Mouse (Mus musculus) ES-E14 (cell line): Measurements from ENCODE around the gene Med13l. TPM values are rescaled to one million over a fixed set of nuclear protein-coding genes. Genes with fewer than 3 reads are reported as not detected.

Experiments
- DNase-seq: peaks from one replicate; pipeline ENCODE4 v3.0.0-alpha.2; 2013; ENCODE audit warnings: low read depth, low spot score
- H3K27ac ChIP-seq: 2 replicates; pipeline ENCODE4 v1.5.1; 2012; ENCODE audit warnings: low read depth, mild to moderate bottlenecking, low read length, moderate library complexity, mixed read lengths; ENCODE audit not compliant: poor library complexity, insufficient read depth, severe bottlenecking
- H3K36me3 ChIP-seq: 2 replicates; pipeline ENCODE4 v1.6.1; 2012; ENCODE audit warnings: mild to moderate bottlenecking, low read length, moderate library complexity, mixed read lengths; ENCODE audit not compliant: control insufficient read depth, poor library complexity, insufficient read depth, severe bottlenecking
- H3K4me1 ChIP-seq, 2 experiments: fragments of 150-350 bp in 1 of 2; sonication (generic) in 1 of 2; 2 replicates each; pipeline ENCODE4 v1.6.1; 2012; ENCODE audit warnings: low read length in 2 of 2, mild to moderate bottlenecking in 1 of 2, mixed read lengths in 1 of 2; ENCODE audit not compliant: control insufficient read depth in 2 of 2, insufficient read depth in 2 of 2, poor library complexity in 1 of 2
- H3K4me3 ChIP-seq, 2 experiments: fragments of 150-350 bp in 1 of 2; sonication (generic) in 1 of 2; 2 replicates each; pipeline ENCODE4 v1.5.1; 2012; ENCODE audit warnings: low read length in 2 of 2, low read depth in 1 of 2, mild to moderate bottlenecking in 1 of 2, mixed read lengths in 1 of 2; ENCODE audit not compliant: insufficient read depth in 1 of 2, poor library complexity in 1 of 2, severe bottlenecking in 1 of 2
- H3K9ac ChIP-seq: 2 replicates; pipeline ENCODE4 v1.6.1; 2012; ENCODE audit warnings: low read depth, mild to moderate bottlenecking, low read length, mixed read lengths; ENCODE audit not compliant: poor library complexity, insufficient read depth, severe bottlenecking
- H3K9me3 ChIP-seq: fragments of 150-350 bp; sonication (generic); 2 replicates; pipeline ENCODE4 v1.6.1; 2012; ENCODE audit warnings: low read depth, mild to moderate bottlenecking, low read length; ENCODE audit not compliant: control insufficient read depth, insufficient read depth
- CHD2 ChIP-seq: IDR thresholded peaks from 2 replicates; pipeline ENCODE4 v1.6.1; 2014; ENCODE audit warnings: mild to moderate bottlenecking, low read depth, low read length, inconsistent platforms
- HCFC1 ChIP-seq: IDR thresholded peaks from 2 replicates; pipeline ENCODE4 v1.6.1; 2012; ENCODE audit warnings: low read length, inconsistent platforms, borderline replicate concordance; ENCODE audit not compliant: insufficient read depth
- MAFK ChIP-seq: IDR thresholded peaks from 2 replicates; pipeline ENCODE4 v1.6.1; 2014; ENCODE audit warnings: mild to moderate bottlenecking, low read depth, low read length, inconsistent platforms; ENCODE audit not compliant: insufficient read depth
- ZC3H11A ChIP-seq: IDR thresholded peaks from 2 replicates; pipeline ENCODE4 v1.6.1; 2012; ENCODE audit warnings: low read depth, mild to moderate bottlenecking, inconsistent platforms, low read length, borderline replicate concordance
- ZNF384 ChIP-seq: IDR thresholded peaks from 2 replicates; pipeline ENCODE4 v1.6.1; 2012; ENCODE audit warnings: low read depth, low read length, inconsistent platforms
- in situ Hi-C, 2 experiments: fragments of 600-800 bp; cut with MboI; formaldehyde crosslinking; loops; one replicate each; pipeline ENCODE4 v1.15.1; 2025; ENCODE audit warnings: low sequenced_read_pairs in 2 of 2, inconsistent platforms in 1 of 2; ENCODE audit not compliant: unreplicated experiment in 2 of 2
- total RNA-seq: library from RNA; depleted of rRNA; stranded (reverse); fragments of 300-350 nt; gene quantifications from 2 replicates; pipeline ENCODE4 v1.2.3, GENCODE M21; 2012

Med13l gene
- total RNA-seq, 1 experiment, result 52.4 TPM

GRCm38 (mm10) chr5:118605424-118606067, 45.1 kb downstream of the Med13l start:
- Histone ChIP-seq H3K4me1 (peaks cover 2 to 15% of the 10 kb centered on the region in 2 experiments; a peak in 2 of 4 replicates), H3K36me3 (peaks cover 2% of the 10 kb centered on the region; the same call in 1 of the 2 replicates), H3K27ac (no peak overlapping the region; the same call in 1 of the 2 replicates), H3K4me3 (no peak overlapping the region), H3K9me3 (no peaks in the 10 kb centered on the region), H3K9ac (no peak overlapping the region)
- TF ChIP-seq ZNF384 (no peak), MAFK (no peak), ZC3H11A (no peak), HCFC1 (no peak), CHD2 (no peak)
- in situ Hi-C loops, result no loop called here
- DNase-seq, result no peak

GRCm38 (mm10) chr5:118606636-118607035, 46.2 kb downstream of the Med13l start:
- no peaks in the 10 kb centered on the region for H3K9me3 ChIP-seq
- TF ChIP-seq HCFC1 (no peak), ZC3H11A (no peak), ZNF384 (no peak), MAFK (no peak), CHD2 (no peak)
- no peak for DNase-seq
- no peak overlapping the region for H3K27ac ChIP-seq
- H3K4me3 ChIP-seq, result no peak overlapping the region
- in situ Hi-C loops, result no loop called here
- peaks cover 2 to 15% of the 10 kb centered on the region in 2 experiments; a peak in 2 of 4 replicates for H3K4me1 ChIP-seq
- peaks cover 2% of the 10 kb centered on the region; the same call in 1 of the 2 replicates for H3K36me3 ChIP-seq
- no peak overlapping the region for H3K9ac ChIP-seq

- in situ Hi-C loops, result no loop called here
- Histone ChIP-seq H3K9me3 (no peaks in the 10 kb centered on the region), H3K4me1 (peaks cover 2 to 15% of the 10 kb centered on the region in 2 experiments; a peak in 3 of 4 replicates), H3K9ac (no peak overlapping the region), H3K4me3 (no peak overlapping the region), H3K36me3 (peaks cover 2% of the 10 kb centered on the region; the same call in 1 of the 2 replicates), H3K27ac (no peak overlapping the region)
- TF ChIP-seq ZC3H11A (no peak), CHD2 (no peak), HCFC1 (no peak), MAFK (no peak), ZNF384 (no peak)
- no peak for DNase-seq
Observed at GRCm38 (mm10) chr5:118607900-118608299, 47.4 kb downstream of the Med13l start.

GRCm38 (mm10) chr5:118610468-118610867, 50.0 kb downstream of the Med13l start:
- no peak for DNase-seq
- no peak overlapping the region for H3K4me3 ChIP-seq
- TF ChIP-seq ZNF384 (no peak), CHD2 (no peak), MAFK (no peak), ZC3H11A (no peak), HCFC1 (no peak)
- H3K36me3 ChIP-seq, result peaks cover 2% of the 10 kb centered on the region; the same call in 1 of the 2 replicates
- in situ Hi-C loops, result no loop called here
- no peaks in the 10 kb centered on the region for H3K9me3 ChIP-seq
- peaks cover 2 to 26% of the 10 kb centered on the region in 2 experiments; a peak in 3 of 4 replicates for H3K4me1 ChIP-seq
- H3K9ac ChIP-seq, result no peak overlapping the region
- no peak overlapping the region for H3K27ac ChIP-seq
